Comparison of ENCODE assay signal across 10 mouse cellular contexts in the genomic region with DNA sequence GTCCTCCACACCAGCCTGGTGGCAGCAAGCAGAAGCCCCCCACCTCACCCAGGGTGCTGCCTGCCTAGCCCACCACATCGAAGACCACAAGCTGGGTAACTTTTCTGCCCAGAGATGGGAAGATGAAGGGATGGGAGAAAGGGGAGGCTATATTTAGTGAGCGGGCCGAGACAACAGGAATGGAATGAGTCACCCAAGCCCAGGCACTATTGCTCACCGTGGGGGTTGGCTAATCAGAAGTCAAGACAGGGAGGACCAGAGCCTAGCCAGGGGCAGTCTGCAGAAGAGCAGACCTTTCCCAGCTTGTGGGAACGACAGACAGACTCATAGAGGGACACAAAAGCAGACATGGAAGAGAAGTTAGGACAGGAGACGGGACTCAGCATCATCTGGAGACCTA.
A peak's percentile ranks its signal among the peaks of the same experiment; 100 is the strongest.
DNase-seq lines count a peak whose midpoint lies in the region; ATAC-seq and TF ChIP-seq lines count a peak whose summit lies in the region.
"Had no signal": no experiment of that assay in that cellular context is flagged by ENCODE, and none has a peak within 500 bp of the region (broad histone marks: within the 10 kb centered on the region; RNA-seq: fewer than 3 reads in every experiment).

No protein-coding gene starts in this region.

- H3K9me3 ChIP-seq in hindbrain, embryonic 14.5 days (ENCODE audit: control insufficient read depth, low read length): no peaks in the 10 kb centered on the region
- no peaks in the 10 kb centered on the region for H3K9me3 ChIP-seq in hindbrain, embryonic 12.5 days (replicated peaks)
- H3K9me3 ChIP-seq in heart, postnatal 0 days (replicated peaks; ENCODE audit: control insufficient read depth, low read length): no peaks in the 10 kb centered on the region

- TF ChIP-seq CTCF in heart, postnatal 0 days (IDR thresholded peaks at IDR 0.05; ENCODE audit: low read depth): no peak

- WGBS in hindbrain, embryonic 14.5 days: 31% methylated on average over 6 of the region's 6 CpGs
- WGBS in hindbrain, embryonic 12.5 days: 35% methylated on average over 6 of the region's 6 CpGs
- WGBS in heart, postnatal 0 days: 15% methylated on average over 6 of the region's 6 CpGs

- H3K4me3 ChIP-seq in hindbrain, embryonic 14.5 days (replicated peaks; ENCODE audit: low read length): no peak overlapping the region
- H3K4me3 ChIP-seq in hindbrain, embryonic 12.5 days: no peak overlapping the region
- H3K4me3 ChIP-seq in heart, postnatal 0 days (ENCODE audit: low read depth, low read length): no peak overlapping the region

- ATAC-seq in hindbrain, embryonic 14.5 days (ENCODE audit: low FRiP score): no peak
- ATAC-seq in hindbrain, embryonic 12.5 days (ENCODE audit: low FRiP score): no peak
- peak; percentile 28; the same call in 1 of the 2 replicates for ATAC-seq in heart, postnatal 0 days (ENCODE audit: insufficient read depth, low read depth)
- ATAC-seq: forebrain, embryonic 16.5 days had no signal

- H3K27ac ChIP-seq in hindbrain, embryonic 14.5 days: peak overlapping the region; percentile 9; the same call in 1 of the 2 replicates
- no peak overlapping the region for H3K27ac ChIP-seq in hindbrain, embryonic 12.5 days
- peak overlapping the region; percentile 81 for H3K27ac ChIP-seq in heart, postnatal 0 days (ENCODE audit: low read depth)

- H3K4me1 ChIP-seq in hindbrain, embryonic 14.5 days (replicated peaks; ENCODE audit: control insufficient read depth, insufficient read depth, low read length): peaks cover 37% of the 10 kb centered on the region
- H3K4me1 ChIP-seq in hindbrain, embryonic 12.5 days: peaks cover 51% of the 10 kb centered on the region
- peaks cover 77% of the 10 kb centered on the region for H3K4me1 ChIP-seq in heart, postnatal 0 days (ENCODE audit: control insufficient read depth, insufficient read depth)

- no peak overlapping the region; the same call in 1 of the 2 replicates for H3K9ac ChIP-seq in hindbrain, embryonic 14.5 days
- H3K9ac ChIP-seq in hindbrain, embryonic 12.5 days: no peak overlapping the region
- H3K9ac ChIP-seq in heart, postnatal 0 days (replicated peaks; ENCODE audit: low read depth, low read length): no peak overlapping the region

- no peak for TF ChIP-seq EP300 in heart, postnatal 0 days (IDR thresholded peaks at IDR 0.05; ENCODE audit: low read depth)

- no peaks in the 10 kb centered on the region for H3K27me3 ChIP-seq in hindbrain, embryonic 14.5 days (ENCODE audit: control insufficient read depth, insufficient read depth, low read length)
- H3K27me3 ChIP-seq in hindbrain, embryonic 12.5 days: no peaks in the 10 kb centered on the region
- H3K27me3 ChIP-seq in heart, postnatal 0 days (ENCODE audit: control insufficient read depth, insufficient read depth, low read length): no peaks in the 10 kb centered on the region

- no peak overlapping the region for H3K4me2 ChIP-seq in hindbrain, embryonic 14.5 days (replicated peaks)
- H3K4me2 ChIP-seq in hindbrain, embryonic 12.5 days (replicated peaks): no peak overlapping the region
- no peak overlapping the region for H3K4me2 ChIP-seq in heart, postnatal 0 days (ENCODE audit: low read depth, low read length)

- peak; percentile 47 to 78 for DNase-seq in adrenal gland, adult (ENCODE audit: inconsistent age in 2 of 2, low spot score in 1 of 2)
- no peak for DNase-seq in adrenal gland, postnatal 4 days (ENCODE audit: low spot score in 2 of 2)
- DNase-seq in hindbrain, embryonic 14.5 days (ENCODE audit: low spot score): no peak
- peak; percentile 37 for DNase-seq in MN1 (ENCODE audit: low spot score)
- DNase-seq in heart, postnatal 0 days (ENCODE audit: low spot score): peak; percentile 63
- DNase-seq in urinary bladder, postnatal 25 days (ENCODE audit: low spot score): no peak
- no peak for DNase-seq in right cerebral cortex, postnatal 36 days (ENCODE audit: low spot score in 2 of 2)
- DNase-seq: cerebellum, adult 9-11 months had no signal

- H3K36me3 ChIP-seq in hindbrain, embryonic 14.5 days (replicated peaks; ENCODE audit: control insufficient read depth, insufficient read depth): no peaks in the 10 kb centered on the region
- H3K36me3 ChIP-seq in hindbrain, embryonic 12.5 days: no peaks in the 10 kb centered on the region
- no peaks in the 10 kb centered on the region for H3K36me3 ChIP-seq in heart, postnatal 0 days (replicated peaks; ENCODE audit: control insufficient read depth, insufficient read depth, low read length)

Comparison
In these comparisons a context has a peak if more than half of its experiments do, and no peak if none do; other contexts are left out.
1. DNase-seq: peak in adrenal gland, adult (2 of 2), MN1 (single experiment) and heart, postnatal 0 days (single experiment); none in adrenal gland, postnatal 4 days (0 of 2), hindbrain, embryonic 14.5 days (single experiment), urinary bladder, postnatal 25 days (single experiment) and right cerebral cortex, postnatal 36 days (0 of 2).